Mouse (Mus musculus) midbrain, embryonic 13.5 days (tissue): ENCODE data around the gene Gng4. TPM values are rescaled to one million over a fixed set of nuclear protein-coding genes. Genes with fewer than 3 reads are reported as not detected.

ENCODE experiments used
- ATAC-seq: fragments of 200-750 bp; cut with Nextera tagmentation; 2 replicates; pipeline ENCODE4 v1.8.0; 2017; ENCODE audit warnings: mild to moderate bottlenecking, moderate TSS enrichment, moderate library complexity
- H3K27ac ChIP-seq: fragments of 300-500 bp; sonication (generic); 2 replicates; pipeline ENCODE4 v1.5.1; 2015; ENCODE audit warnings: inconsistent platforms, mild to moderate bottlenecking, moderate library complexity
- H3K27me3 ChIP-seq: fragments of 300-500 bp; sonication (generic); 2 replicates; pipeline ENCODE4 v1.6.1; 2015; ENCODE audit warnings: mild to moderate bottlenecking, inconsistent platforms
- H3K36me3 ChIP-seq: fragments of 300-500 bp; sonication (generic); 2 replicates; pipeline ENCODE4 v1.6.1; 2015; ENCODE audit warnings: mild to moderate bottlenecking, inconsistent platforms
- H3K4me1 ChIP-seq: fragments of 300-500 bp; sonication (generic); replicated peaks from 2 replicates; pipeline ENCODE4 v1.6.1; 2015; ENCODE audit warnings: inconsistent platforms
- H3K4me2 ChIP-seq: fragments of 300-500 bp; sonication (generic); replicated peaks from 2 replicates; pipeline ENCODE4 v1.6.1; 2015; ENCODE audit warnings: moderate library complexity, mild to moderate bottlenecking, inconsistent platforms
- H3K4me3 ChIP-seq: fragments of 300-500 bp; sonication (generic); replicated peaks from 2 replicates; pipeline ENCODE4 v1.5.1; 2015; ENCODE audit warnings: mild to moderate bottlenecking, inconsistent platforms
- H3K9ac ChIP-seq: fragments of 300-500 bp; sonication (generic); replicated peaks from 2 replicates; pipeline ENCODE4 v1.6.1; 2015; ENCODE audit warnings: mild to moderate bottlenecking, inconsistent platforms
- H3K9me3 ChIP-seq: fragments of 300-500 bp; sonication (generic); 2 replicates; pipeline ENCODE4 v1.6.1; 2016; ENCODE audit warnings: mild to moderate bottlenecking, inconsistent platforms
- WGBS: fragments of 180-500 bp; shearing (Covaris S2); methylation state at CpG from one replicate; pipeline ENCODE4 v1.1.7; 2015; 5-methylcytosine and 5-hydroxymethylcytosine counted together
- polyA plus RNA-seq: library from polyadenylated mRNA; unstranded; fragments of >200 nt; fragmentation: Nextera tagmentation; extraction: Ambion mirVana; gene quantifications from 2 replicates; pipeline ENCODE4 v1.2.1, GENCODE M21; 2015

Gng4 gene
- polyA plus RNA-seq, 1 experiment from 2014 or later: 14.3 TPM

GRCm38 (mm10) chr13:13867078-13867759 is 83.4 kb downstream of the Gng4 start:
- no peaks in the 10 kb centered on the region for H3K27me3 ChIP-seq
- H3K36me3 ChIP-seq: no peaks in the 10 kb centered on the region
- no peaks in the 10 kb centered on the region for H3K9me3 ChIP-seq
- no peak overlapping the region for H3K4me3 ChIP-seq
- 90% methylated on average over 2 of the region's 2 CpGs for WGBS
- ATAC-seq: peak; percentile 64; the same call in 1 of the 2 replicates
- H3K4me1 ChIP-seq: no peaks in the 10 kb centered on the region
- no peak overlapping the region for H3K4me2 ChIP-seq
- no peak overlapping the region for H3K27ac ChIP-seq
- H3K9ac ChIP-seq: no peak overlapping the region

DNA sequence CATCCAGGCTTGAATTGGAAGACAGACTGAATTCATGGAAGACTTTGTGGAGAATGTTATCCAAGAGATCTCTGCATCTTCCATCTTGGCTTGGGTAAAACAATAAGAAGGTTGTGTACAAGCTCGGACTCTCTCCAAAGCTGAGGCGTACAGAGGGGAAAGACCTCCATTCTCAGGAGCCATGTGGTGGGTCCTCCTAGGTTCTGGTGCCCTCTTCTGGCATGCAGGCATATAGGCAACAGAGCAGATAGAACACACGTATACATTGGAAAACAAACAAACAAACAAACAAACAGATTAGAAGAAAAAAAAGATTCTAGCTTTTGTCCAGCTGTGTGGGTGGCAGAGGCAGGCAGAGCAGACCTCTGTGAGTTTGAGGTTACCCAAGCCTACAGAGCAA is 84.1 kb downstream of the Gng4 start:
- Histone ChIP-seq H3K4me2 (no peak overlapping the region), H3K9ac (no peak overlapping the region), H3K36me3 (no peaks in the 10 kb centered on the region), H3K4me1 (no peaks in the 10 kb centered on the region), H3K27ac (no peak overlapping the region), H3K9me3 (no peaks in the 10 kb centered on the region), H3K27me3 (no peaks in the 10 kb centered on the region), H3K4me3 (no peak overlapping the region)
- 26% methylated on average over 3 of the region's 3 CpGs for WGBS
- peak; percentile 88 for ATAC-seq

Other genes starting within 250 kb of the Gng4 start
- 4.5 and 4.8 TPM in 2 replicates for gene Lyst, start 193.7 kb upstream of the Gng4 start, polyA plus RNA-seq
- 22.0 and 26.7 TPM in 2 replicates for gene B3galnt2, start 170.4 kb downstream of the Gng4 start, polyA plus RNA-seq